Mouse (Mus musculus): ENCODE data around the gene Zzz3.

Zzz3 gene

GRCm38 (mm10) chr3:152467312-152467711 lies 72.0 kb downstream of the Zzz3 start:
- no peak for DNase-seq

GRCm38 (mm10) chr3:152468032-152468431 lies 72.8 kb downstream of the Zzz3 start:
- DNase-seq, result no peak

DNA sequence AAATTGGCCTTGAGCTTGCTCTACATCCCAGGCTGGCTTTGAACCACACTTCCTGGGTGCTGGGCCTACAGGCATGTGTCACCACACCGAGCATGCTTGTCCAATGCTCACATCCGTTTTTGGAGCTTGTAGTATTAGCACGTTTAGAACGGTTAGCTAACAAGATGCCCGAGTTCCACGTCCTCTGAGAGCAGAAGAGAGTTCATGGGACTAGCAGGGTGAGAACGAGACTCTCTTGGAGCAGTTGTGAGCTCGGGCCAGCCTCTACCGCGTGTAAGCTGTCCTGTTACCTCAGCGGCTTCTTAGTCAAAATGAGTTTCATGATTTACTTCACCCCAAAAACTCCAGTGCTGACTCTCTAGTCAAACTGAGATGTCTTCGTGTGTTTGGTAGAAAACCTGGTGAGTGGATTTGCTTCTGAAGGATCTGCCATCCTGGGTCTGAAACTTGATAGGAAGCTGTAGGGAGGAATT lies 73.3 kb downstream of the Zzz3 start:
- no peak for DNase-seq

DNA sequence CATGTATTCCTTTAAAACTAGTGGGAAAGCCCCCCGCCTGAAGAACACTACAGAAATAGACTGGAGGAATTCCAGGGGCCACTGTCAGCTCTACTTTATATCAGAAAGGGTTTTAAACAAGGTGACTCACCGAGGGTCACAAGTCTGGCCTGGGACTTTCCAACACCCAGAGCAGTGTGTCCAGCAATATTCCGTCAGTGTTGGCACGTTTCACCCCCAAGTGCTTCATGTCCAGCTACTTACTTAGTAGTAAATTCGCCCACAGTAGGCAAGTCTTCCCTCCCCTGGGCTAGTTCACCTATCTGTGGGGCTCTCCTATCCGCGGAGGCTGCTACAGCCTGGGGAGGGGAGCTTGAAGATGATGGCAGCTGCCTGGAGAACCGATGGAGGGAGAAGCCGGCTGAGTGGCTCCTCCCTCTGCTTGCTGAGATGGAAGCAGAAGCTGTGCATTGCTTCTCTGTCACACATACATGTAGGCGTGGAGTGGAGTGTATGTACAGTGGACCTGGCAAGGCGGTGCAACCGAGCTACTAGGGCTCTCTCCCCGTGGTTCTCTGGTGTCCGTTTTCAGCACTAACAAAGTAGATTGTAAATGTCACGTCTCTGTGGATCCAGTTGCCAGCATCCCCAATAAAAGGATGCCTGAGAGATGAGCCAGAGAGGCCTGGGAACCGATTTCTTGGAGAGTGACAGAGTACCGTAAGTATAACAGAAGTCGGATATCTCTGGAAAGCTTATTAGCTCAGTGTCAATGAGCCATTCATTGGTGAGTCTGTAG lies 74.3 kb downstream of the Zzz3 start:
- DNase-seq, result no peak

DNA sequence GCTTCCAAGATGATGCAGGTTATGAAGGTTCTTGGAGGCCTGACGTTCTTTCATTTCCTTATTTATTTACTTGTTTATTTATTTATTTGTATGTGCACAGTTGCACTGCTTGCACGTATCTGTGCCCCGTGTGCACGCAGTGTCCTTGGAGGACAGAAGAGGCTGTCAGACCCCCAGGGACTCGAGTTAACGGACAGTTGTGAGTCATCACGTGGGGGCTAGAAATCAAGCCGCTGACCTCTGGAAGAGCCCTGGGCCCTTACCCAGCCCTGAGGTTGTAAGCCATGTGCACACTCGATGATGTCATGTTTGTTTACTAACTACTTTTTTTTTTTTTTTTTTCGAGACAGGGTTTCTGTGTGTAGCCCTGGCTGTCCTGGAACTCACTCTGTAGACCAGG lies 75.1 kb downstream of the Zzz3 start:
- DNase-seq, result no peak

- no peak for DNase-seq
These were observed 77.4 kb downstream of the Zzz3 start for GRCm38 (mm10) chr3:152472676-152473075.

- DNase-seq, result peak; percentile 85
These were observed 79.5 kb downstream of the Zzz3 start for GRCm38 (mm10) chr3:152474582-152475277.

DNA sequence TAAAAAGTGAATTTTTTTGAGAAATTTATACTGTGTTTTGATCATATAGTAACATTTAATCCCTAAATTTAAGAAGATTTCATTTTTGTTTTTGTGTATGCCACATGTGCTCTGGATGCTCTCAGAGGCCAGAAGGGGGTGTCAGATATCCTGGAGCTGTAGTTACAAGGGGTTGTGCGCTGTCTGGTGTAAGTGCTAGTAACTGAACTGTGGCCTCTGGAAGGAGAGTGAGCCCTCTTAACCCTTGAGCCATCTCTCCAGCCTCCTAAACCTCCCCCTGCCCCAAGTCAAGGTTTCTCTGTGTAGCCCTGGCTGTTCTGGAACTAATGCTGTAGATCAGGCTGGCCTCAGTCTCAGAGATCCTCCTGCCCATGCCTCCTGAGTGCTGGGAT lies 80.0 kb downstream of the Zzz3 start:
- no peak for DNase-seq

DNA sequence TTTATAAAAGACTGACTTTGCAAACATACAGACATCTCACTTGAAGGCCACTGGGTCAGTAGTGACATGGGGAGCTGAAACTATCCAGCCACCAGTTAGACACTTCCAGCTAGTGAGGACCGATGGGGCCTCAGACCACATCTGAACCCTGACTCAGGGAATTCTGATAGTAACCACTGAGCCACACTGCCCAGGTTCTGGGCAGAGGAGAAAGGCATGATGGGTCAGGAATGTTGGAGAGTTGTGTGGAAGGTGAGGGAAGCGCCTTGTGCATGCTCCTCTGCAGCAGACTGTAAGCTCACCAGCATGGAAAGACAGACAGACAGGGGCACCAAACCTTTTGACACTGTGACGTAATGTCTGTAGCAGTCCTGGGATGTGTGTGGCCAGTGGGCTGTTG lies 80.6 kb downstream of the Zzz3 start:
- no peak for DNase-seq

GRCm38 (mm10) chr3:152477796-152478527 lies 82.7 kb downstream of the Zzz3 start:
- DNase-seq, result peak; percentile 83

GRCm38 (mm10) chr3:152478599-152479435 lies 83.5 kb downstream of the Zzz3 start:
- peak; percentile 66 for DNase-seq

DNA sequence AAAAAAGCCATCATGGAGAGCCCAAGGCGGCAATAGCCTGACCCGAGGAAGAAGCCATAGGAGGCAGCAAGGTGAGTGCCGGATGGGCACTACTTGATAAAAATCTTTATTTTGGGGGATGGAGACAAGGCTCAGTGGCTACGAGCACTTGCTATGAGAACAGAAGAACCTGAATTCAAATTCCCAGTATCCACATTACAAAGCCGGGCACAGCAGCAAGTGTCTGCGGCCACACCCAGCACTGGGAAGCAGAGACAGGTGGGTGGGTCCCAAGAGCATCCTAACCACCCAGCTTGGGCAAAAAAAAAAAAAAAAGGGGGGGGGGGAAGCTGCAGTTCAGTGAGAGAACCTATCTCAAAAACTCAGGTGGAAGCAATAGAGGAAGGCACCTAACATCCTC lies 85.1 kb downstream of the Zzz3 start:
- DNase-seq, result no peak

DNA sequence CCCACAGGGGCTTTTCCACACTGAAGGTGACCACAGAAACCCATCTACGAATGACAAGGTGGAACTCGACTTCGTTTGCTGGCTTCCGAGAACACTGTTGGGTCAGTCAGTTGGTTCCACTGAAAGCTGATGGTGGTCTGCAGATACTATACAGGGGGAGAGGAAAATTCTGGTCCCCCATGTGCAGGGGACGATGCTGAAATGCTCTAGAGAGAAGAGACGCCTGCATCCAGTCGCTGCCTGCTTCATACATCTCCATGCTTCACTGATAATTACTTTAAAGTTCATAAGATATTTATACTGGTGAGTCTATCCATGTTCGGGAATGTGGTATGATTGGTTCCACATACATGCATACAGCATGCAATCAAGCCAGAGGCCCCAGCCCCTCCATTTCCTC lies 86.9 kb downstream of the Zzz3 start:
- no peak for DNase-seq

DNA sequence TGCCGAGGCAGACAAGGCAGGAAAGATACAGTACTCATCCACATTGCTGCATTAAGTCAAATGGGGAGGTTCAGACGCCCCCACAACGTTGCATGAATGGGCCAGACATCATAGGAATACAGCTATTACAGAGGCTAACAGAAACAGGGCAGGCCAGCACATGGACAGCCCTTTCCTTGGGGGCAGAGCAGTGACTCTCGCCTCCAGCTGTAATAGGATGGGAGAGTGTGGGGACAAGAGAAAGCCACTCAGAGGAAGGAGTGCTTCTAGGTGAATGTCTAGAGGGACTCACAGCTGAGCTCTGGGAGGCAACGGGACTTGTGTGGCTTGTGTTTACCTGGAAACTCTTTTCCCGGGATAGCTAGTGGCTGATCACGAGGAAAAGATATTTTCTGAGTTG lies 88.5 kb downstream of the Zzz3 start:
- DNase-seq, result no peak

DNA sequence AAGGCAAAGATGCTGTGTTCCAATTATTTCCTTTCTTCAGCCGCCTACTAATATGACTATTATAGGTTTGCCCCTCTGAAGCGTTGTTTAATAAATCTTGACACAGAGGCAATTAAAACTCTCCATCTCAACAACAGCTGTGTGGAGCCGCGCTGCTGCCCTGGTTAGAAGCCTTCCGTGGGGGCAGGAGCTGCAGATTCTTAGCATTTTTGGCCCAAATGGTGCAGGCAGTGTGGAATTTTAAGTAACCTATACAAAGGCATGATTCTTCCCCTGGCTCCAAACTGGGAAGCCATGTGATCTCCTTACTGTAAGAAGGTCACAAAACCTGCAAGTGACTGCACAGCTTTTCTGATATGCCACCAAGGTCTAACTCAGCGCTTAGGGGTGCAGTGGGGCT lies 88.9 kb downstream of the Zzz3 start:
- DNase-seq, result no peak

- DNase-seq, result no peak
These were observed 93.7 kb downstream of the Zzz3 start for GRCm38 (mm10) chr3:152488964-152489363.

- DNase-seq, result no peak
These were observed 95.2 kb downstream of the Zzz3 start for GRCm38 (mm10) chr3:152490423-152490822.

- DNase-seq, result peak; percentile 61
These were observed 97.0 kb downstream of the Zzz3 start for GRCm38 (mm10) chr3:152492241-152492640.

DNA sequence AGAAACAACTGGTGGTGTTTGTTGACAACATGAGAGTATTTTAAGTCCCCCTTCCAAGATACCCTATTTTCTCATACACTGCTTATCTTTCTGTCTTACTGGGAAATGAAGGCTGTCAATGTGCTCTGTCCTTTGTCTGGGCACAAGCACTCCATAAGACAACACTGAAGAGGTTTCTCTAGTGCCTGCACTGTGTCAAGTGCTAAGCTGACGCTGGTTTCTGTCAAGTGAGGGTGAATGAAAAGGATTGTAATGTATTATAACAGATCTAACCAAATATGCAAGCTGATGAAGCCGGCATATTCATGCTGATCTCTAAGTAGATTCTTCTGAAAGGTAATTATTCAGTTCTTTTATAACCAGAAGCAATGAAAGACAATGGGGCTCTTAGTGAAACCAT lies 98.5 kb downstream of the Zzz3 start:
- DNase-seq, result no peak

DNA sequence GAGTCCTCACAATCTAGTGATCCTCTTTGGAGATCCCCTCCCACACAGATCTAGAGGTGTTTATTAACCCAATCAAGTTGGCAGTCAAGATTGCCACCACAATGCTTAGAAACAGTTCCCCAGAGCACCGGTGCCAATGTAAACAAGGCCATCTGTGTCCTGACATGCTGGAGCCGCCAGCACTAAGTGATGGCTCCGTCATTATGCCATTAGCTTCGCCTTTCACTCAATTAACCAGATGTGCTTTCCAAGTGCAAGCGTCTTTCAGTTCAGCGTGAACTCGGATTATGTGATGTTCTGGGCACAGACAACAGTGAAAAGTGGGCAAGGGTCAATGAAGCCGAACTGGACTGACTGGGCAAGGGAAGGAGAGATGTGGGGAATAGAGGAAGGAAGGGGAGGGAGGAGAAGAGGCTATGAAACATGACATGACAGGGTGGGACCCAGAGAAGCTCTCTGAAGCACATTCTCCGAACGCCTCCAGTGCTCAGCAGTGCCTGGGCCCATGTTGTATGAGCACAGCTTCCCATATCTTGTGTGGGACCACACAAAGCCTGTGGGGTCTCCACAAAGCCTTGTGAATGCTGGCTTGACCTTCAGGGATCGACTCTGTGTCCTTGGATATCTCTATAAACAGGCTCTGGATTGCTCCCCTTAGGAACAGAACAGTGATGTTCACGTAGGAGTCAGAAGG lies 99.5 kb downstream of the Zzz3 start:
- peak; percentile 53 for DNase-seq

DNA sequence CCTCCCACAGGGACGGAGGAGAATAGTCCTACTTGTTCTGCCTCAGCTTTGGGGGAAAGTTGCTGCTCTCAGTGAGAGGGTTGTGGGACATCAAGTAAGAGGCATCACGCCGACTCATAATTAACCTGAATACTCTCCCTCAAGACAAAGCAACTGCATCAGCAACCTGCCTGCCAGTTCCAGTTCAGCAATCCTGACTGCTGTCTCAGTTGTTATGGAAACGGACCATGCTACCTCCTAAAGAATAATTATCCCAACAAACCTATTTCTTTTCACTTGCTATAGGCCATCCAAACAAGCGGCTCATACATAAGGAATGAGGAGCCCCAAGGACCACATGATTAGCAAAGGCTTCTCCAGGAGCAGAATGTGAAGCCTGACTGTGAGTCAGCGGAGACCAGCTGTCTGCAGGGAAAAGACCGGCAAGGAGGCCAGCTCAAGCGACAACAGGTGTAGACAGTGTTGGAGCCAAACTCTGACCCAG lies 100.2 kb downstream of the Zzz3 start:
- no peak for DNase-seq

DNA sequence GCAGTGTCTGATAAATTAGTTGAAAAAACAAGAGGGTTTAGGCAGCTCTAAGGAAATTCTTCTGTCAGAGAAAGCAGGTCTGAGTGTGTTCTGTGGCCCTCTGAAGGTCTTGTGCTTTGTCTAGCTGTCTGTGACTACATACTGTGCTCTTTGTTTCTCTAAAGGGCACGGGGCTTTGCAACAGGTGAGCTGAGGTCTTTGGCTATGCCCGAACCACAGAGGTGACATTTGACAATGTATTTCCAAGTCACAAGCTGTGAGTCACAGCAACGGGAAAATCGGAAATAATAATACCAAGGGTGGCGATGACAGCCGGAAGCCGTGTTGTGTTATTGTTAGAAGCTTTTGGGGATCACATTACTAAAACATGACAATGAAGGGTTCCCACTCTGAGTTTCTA lies 101.8 kb downstream of the Zzz3 start:
- DNase-seq, result no peak
